Mouse (Mus musculus) megakaryocyte, adult 5-6 weeks (primary cell): ENCODE data around the gene Arpin. TPM values are rescaled to one million over a fixed set of nuclear protein-coding genes. Genes with fewer than 3 reads are reported as not detected.

ENCODE experiments used
- ATAC-seq: 2 replicates; pipeline ENCODE4 v1.8.0; 2016; ENCODE audit warnings: mild to moderate bottlenecking, inconsistent platforms; ENCODE audit not compliant: poor library complexity, severe bottlenecking
- total RNA-seq, 2 experiments: library from RNA; stranded (forward) in 1 of 2; stranded (reverse) in 1 of 2; fragments of 153-499, 151-499 nt in 1 of 2; fragments of 221-1000, 200-1000 nt in 1 of 2; gene quantifications; 2 replicates each; pipeline versions ENCODE4 v1.2.3 to v1.2.4; 2015 to 2017

The Arpin gene
- total RNA-seq, 2 experiments from 2014 or later, result not detected

GRCm38 (mm10) chr7:79894790-79895189 is 40.4 kb downstream of the Arpin start:
- no peak for ATAC-seq

DNA sequence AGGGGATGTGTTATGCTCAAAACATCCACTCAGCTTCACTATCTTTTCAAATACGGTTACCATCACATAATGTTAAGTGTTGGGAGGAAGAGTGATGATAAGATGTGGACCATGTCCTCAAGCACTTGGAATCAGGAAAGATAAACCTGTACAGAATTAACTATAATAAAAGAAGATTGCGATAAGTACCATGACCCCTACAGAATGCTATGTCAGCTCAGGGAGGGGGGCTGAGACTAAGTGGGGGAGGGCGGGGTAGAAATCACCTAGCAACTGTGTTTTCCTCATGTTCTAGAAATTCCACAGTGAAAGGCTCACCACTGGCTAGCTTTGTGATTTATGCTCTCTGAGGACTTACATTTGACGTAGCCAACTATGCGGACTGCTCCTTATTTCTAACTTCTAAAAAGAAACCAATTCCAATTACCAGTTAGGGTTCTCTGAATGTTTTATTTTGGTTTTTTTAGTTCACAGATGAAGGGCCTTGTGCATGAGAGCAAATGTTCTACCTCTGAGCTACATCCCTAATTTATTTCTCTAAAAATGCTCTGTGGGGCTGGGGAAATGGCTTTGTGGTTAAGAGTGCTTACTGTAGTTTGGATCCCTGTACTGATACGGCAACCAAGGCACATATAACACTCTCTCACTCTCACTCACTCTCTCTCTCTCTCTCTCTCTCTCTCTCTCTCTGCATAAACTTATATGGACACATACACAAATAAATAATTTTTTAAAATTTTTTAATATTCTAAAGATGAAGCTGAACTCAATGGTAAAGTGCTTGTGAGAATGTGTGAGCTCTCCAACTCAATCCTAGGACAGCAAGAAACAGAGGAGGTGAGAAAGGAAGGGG is 42.4 kb downstream of the Arpin start:
- ATAC-seq, result no peak

GRCm38 (mm10) chr7:79890436-79891221 is 44.5 kb downstream of the Arpin start:
- no peak for ATAC-seq

DNA sequence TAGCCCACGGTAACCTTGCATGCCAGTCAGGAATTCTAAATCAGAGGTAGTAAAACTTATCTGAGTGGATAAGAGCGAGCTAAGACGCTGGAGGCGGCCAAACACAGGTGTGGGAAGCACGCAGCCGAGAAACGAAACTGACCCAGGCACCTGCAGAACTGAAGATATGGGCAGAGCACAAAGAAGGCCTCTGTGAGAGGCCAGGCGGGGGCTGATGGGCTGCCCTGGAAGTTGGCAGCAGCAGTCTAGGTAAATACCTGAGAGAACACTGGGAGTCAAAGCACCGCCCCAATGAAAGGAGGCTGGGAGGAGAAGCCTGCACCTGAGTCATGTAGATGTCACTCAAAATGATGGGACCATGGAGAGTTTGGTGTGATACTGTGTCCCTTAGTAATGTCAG is 46.6 kb downstream of the Arpin start:
- ATAC-seq, result no peak

GRCm38 (mm10) chr7:79883613-79884334 is 51.4 kb downstream of the Arpin start:
- ATAC-seq, result peak; percentile 72

DNA sequence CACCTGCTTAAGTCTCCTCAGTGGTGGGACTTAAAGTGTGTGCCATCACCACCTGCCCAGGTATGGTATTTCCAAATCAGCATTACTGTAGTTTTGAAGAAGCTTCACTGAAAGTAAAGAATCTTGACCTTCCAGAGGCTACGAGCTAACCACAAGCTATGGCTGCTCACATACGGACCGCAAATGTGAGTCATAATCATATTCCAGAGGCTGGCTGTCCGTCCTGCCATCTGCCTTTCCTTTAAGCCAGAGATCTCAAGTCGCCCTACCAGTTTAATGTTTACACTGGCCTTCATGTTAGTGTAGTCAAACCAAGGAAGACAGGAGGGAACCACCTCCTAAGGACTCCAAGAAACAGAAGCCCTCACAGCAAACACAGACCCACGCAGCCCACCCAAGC is 53.3 kb downstream of the Arpin start:
- ATAC-seq, result no peak

GRCm38 (mm10) chr7:79880998-79881397 is 54.2 kb downstream of the Arpin start:
- no peak for ATAC-seq

- ATAC-seq, result no peak
Measured at GRCm38 (mm10) chr7:79880033-79880432, 55.1 kb downstream of the Arpin start.

DNA sequence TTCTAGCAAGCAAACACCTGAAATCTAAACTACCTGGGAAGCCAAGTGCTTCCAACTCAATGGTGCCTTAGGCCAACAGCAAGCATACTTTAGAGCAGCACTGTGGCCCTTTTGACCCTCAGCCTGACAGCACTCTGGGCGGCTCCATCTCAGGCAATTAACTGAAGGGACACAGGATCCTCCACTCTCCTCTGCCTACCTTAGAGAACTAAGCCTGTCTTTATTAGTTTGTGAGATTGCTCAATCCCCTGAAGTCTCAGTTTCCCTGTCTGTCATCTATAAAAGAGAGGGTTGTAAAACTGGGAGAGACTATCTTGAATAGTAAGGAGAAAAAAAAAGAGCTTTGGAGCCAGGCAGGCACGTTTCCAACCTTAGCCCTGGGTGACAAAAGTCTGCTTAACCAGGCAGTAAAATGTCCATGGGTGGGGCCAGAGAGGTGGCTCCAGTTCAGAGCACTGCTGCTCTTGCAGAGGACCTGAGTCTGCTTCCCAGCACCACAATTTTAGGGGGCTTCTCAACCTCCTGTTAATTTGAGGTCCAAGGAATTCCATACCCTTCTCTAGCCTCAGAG is 56.6 kb downstream of the Arpin start:
- no peak for ATAC-seq

Other genes starting within 250 kb of the Arpin start
- gene Kif7, start 219.6 kb downstream of the Arpin start, total RNA-seq (2015), result 0.11 and 0.13 TPM in 2 replicates
- gene Kif7, start 219.6 kb downstream of the Arpin start, total RNA-seq (2017), result 0.51 TPM in 1 of 2 replicates, not detected in the other
- not detected in 2 replicates for gene Plin1, start 202.5 kb downstream of the Arpin start, total RNA-seq (2015)
- gene Plin1, start 202.5 kb downstream of the Arpin start, total RNA-seq (2017), result not detected in 2 replicates
- 0.98 and 1.3 TPM in 2 replicates for gene Pex11a, start 192.2 kb downstream of the Arpin start, total RNA-seq (2015)
- gene Pex11a, start 192.2 kb downstream of the Arpin start, total RNA-seq (2017), result 1.5 and 5.4 TPM in 2 replicates
- not detected in 2 replicates for gene Wdr93, start 192.2 kb downstream of the Arpin start, total RNA-seq (2015)
- gene Wdr93, start 192.2 kb downstream of the Arpin start, total RNA-seq (2017), result not detected in 2 replicates
- gene Mesp1, start 141.6 kb downstream of the Arpin start, total RNA-seq (2015), result not detected in 2 replicates
- gene Mesp1, start 141.6 kb downstream of the Arpin start, total RNA-seq (2017), result not detected in 2 replicates
- gene Mesp2, start 124.6 kb downstream of the Arpin start, total RNA-seq (2015), result 0.29 TPM in 1 of 2 replicates, not detected in the other
- not detected in 2 replicates for gene Mesp2, start 124.6 kb downstream of the Arpin start, total RNA-seq (2017)
- gene Anpep, start 74.3 kb downstream of the Arpin start, total RNA-seq (2015), result 1.8 and 2.0 TPM in 2 replicates
- not detected in 2 replicates for gene Anpep, start 74.3 kb downstream of the Arpin start, total RNA-seq (2017)
- 14.6 and 22.8 TPM in 2 replicates for gene Ap3s2, start 14.7 kb downstream of the Arpin start, total RNA-seq (2015)
- 4.6 and 5.9 TPM in 2 replicates for gene Ap3s2, start 14.7 kb downstream of the Arpin start, total RNA-seq (2017)
- 59.1 and 66.2 TPM in 2 replicates for gene Zfp710, start 89.5 kb upstream of the Arpin start, total RNA-seq (2015)
- gene Zfp710, start 89.5 kb upstream of the Arpin start, total RNA-seq (2017), result 73.8 and 90.1 TPM in 2 replicates
- gene Idh2, start 180.0 kb upstream of the Arpin start, total RNA-seq (2015), result 74.9 and 77.7 TPM in 2 replicates
- 85.5 and 90.4 TPM in 2 replicates for gene Idh2, start 180.0 kb upstream of the Arpin start, total RNA-seq (2017)